Mouse (Mus musculus) T-helper 2 cell (primary cell): ENCODE measurements around the gene Cwc22.

Experiments
- in situ Hi-C: fragments of 300-600 bp; cut with MboI, MseI; formaldehyde crosslinking; loops from one replicate; pipeline ENCODE4 v1.15.1; 2025; ENCODE audit warnings: high pct_unique_total_duplicates

The Cwc22 gene

GRCm38 (mm10) chr2:77928352-77928751 lies 17.8 kb downstream of the Cwc22 start:
- in situ Hi-C loops, result loop anchor here (10.0 to 25.0 kb wide), 3 partner anchors 754 to 1241 kb away; partner anchors contain the start of genes Ccdc141 and Plekha3

GRCm38 (mm10) chr2:77926468-77926867 lies 19.7 kb downstream of the Cwc22 start:
- in situ Hi-C loops, result loop anchor here (10.0 to 25.0 kb wide), 3 partner anchors 752 to 1239 kb away; partner anchors contain the start of genes Ccdc141 and Plekha3

- in situ Hi-C loops, result loop anchor here (10.0 to 25.0 kb wide), 3 partner anchors 751 to 1239 kb away; partner anchors contain the start of genes Ccdc141 and Plekha3
These were observed 20.2 kb downstream of the Cwc22 start for GRCm38 (mm10) chr2:77925997-77926396.

GRCm38 (mm10) chr2:77925187-77925924 lies 20.8 kb downstream of the Cwc22 start:
- in situ Hi-C loops, result loop anchor here (10.0 to 25.0 kb wide), 3 partner anchors 751 to 1238 kb away; partner anchors contain the start of genes Ccdc141 and Plekha3

- in situ Hi-C loops, result loop anchor here (10.0 kb wide), 1 partner anchor 749 kb away; the partner anchor contains the start of gene Ccdc141
These were observed 22.2 kb downstream of the Cwc22 start for GRCm38 (mm10) chr2:77924003-77924402.

GRCm38 (mm10) chr2:77923182-77923581 lies 23.0 kb downstream of the Cwc22 start:
- in situ Hi-C loops, result loop anchor here (10.0 kb wide), 1 partner anchor 748 kb away; the partner anchor contains the start of gene Ccdc141

GRCm38 (mm10) chr2:77921307-77921706 lies 24.9 kb downstream of the Cwc22 start:
- in situ Hi-C loops, result loop anchor here (10.0 kb wide), 1 partner anchor 747 kb away; the partner anchor contains the start of gene Ccdc141

- in situ Hi-C loops, result loop anchor here (10.0 kb wide), 1 partner anchor 746 kb away; the partner anchor contains the start of gene Ccdc141
These were observed 25.6 kb downstream of the Cwc22 start for GRCm38 (mm10) chr2:77920621-77921020.

- in situ Hi-C loops, result no loop called here
These were observed 27.7 kb downstream of the Cwc22 start for GRCm38 (mm10) chr2:77918474-77918873.

GRCm38 (mm10) chr2:77918006-77918405 lies 28.2 kb downstream of the Cwc22 start:
- in situ Hi-C loops, result no loop called here

- in situ Hi-C loops, result no loop called here
These were observed 28.8 kb downstream of the Cwc22 start for GRCm38 (mm10) chr2:77917360-77917734.

- in situ Hi-C loops, result no loop called here
These were observed 29.4 kb downstream of the Cwc22 start for GRCm38 (mm10) chr2:77916586-77917359.

GRCm38 (mm10) chr2:77915187-77915586 lies 31.0 kb downstream of the Cwc22 start:
- in situ Hi-C loops, result no loop called here

- in situ Hi-C loops, result no loop called here
These were observed 32.5 kb downstream of the Cwc22 start for GRCm38 (mm10) chr2:77913628-77914027.

GRCm38 (mm10) chr2:77912197-77912596 lies 34.0 kb downstream of the Cwc22 start:
- in situ Hi-C loops, result no loop called here

GRCm38 (mm10) chr2:77911452-77911851 lies 34.7 kb downstream of the Cwc22 start:
- in situ Hi-C loops, result no loop called here

- in situ Hi-C loops, result no loop called here
These were observed 36.0 kb downstream of the Cwc22 start for GRCm38 (mm10) chr2:77910216-77910615.

GRCm38 (mm10) chr2:77907164-77907563 lies 39.0 kb downstream of the Cwc22 start:
- in situ Hi-C loops, result no loop called here

GRCm38 (mm10) chr2:77905023-77905422 lies 41.2 kb downstream of the Cwc22 start:
- in situ Hi-C loops, result no loop called here

GRCm38 (mm10) chr2:77904495-77904894 lies 41.7 kb downstream of the Cwc22 start:
- in situ Hi-C loops, result no loop called here

GRCm38 (mm10) chr2:77903979-77904378 lies 42.2 kb downstream of the Cwc22 start:
- in situ Hi-C loops, result no loop called here

- in situ Hi-C loops, result no loop called here
These were observed 43.1 kb downstream of the Cwc22 start for GRCm38 (mm10) chr2:77903098-77903497.
